Mouse (Mus musculus) kidney, embryonic 16.5 days (tissue): Measurements from ENCODE around the gene Stard3. TPM values are rescaled to one million over a fixed set of nuclear protein-coding genes. Genes with fewer than 3 reads are reported as not detected.

Experiments used
- ATAC-seq: fragments of 200-750 bp; cut with Nextera tagmentation; 2 replicates; pipeline ENCODE4 v1.8.0; 2017; ENCODE audit warnings: moderate TSS enrichment; ENCODE audit not compliant: low FRiP score, low TSS enrichment
- H3K27ac ChIP-seq: fragments of 300-500 bp; sonication (generic); 2 replicates; pipeline ENCODE4 v1.5.1; 2014; ENCODE audit warnings: low read length
- H3K27me3 ChIP-seq: fragments of 300-500 bp; sonication (generic); 2 replicates; pipeline ENCODE4 v1.6.1; 2014; ENCODE audit warnings: low read length, control low read depth, mixed read lengths; ENCODE audit not compliant: insufficient read depth
- H3K36me3 ChIP-seq: fragments of 300-500 bp; sonication (generic); 2 replicates; pipeline ENCODE4 v1.6.1; 2014; ENCODE audit warnings: low read length, control low read depth, mixed read lengths; ENCODE audit not compliant: insufficient read depth
- H3K4me1 ChIP-seq: fragments of 300-500 bp; sonication (generic); 2 replicates; pipeline ENCODE4 v1.6.1; 2014; ENCODE audit warnings: low read length, control low read depth, mixed read lengths; ENCODE audit not compliant: insufficient read depth
- H3K4me2 ChIP-seq: fragments of 300-500 bp; sonication (generic); replicated peaks from 2 replicates; pipeline ENCODE4 v1.6.1; 2014; ENCODE audit warnings: low read depth, low read length
- H3K4me3 ChIP-seq: fragments of 300-500 bp; sonication (generic); 2 replicates; pipeline ENCODE4 v1.5.1; 2014; ENCODE audit warnings: mild to moderate bottlenecking, low read length
- H3K9ac ChIP-seq: fragments of 300-500 bp; sonication (generic); replicated peaks from 2 replicates; pipeline ENCODE4 v1.6.1; 2014; ENCODE audit warnings: low read length
- H3K9me3 ChIP-seq: fragments of 300-500 bp; sonication (generic); 2 replicates; pipeline ENCODE4 v1.6.1; 2016; ENCODE audit warnings: low read length, control low read depth
- WGBS: fragments of 180-500 bp; shearing (Covaris S2); extraction: QIAGEN DNeasy Blood & Tissue Kit; methylation state at CpG from one replicate; pipeline ENCODE4 v1.1.7; 2014; 5-methylcytosine and 5-hydroxymethylcytosine counted together
- polyA plus RNA-seq: library from polyadenylated mRNA; unstranded; fragments of >200 nt; fragmentation: Nextera tagmentation; extraction: Ambion mirVana; gene quantifications from 2 replicates; pipeline ENCODE4 v1.2.1, GENCODE M21; 2015

The Stard3 gene
- polyA plus RNA-seq, 1 experiment from 2014 or later, result 62.0 TPM

DNA sequence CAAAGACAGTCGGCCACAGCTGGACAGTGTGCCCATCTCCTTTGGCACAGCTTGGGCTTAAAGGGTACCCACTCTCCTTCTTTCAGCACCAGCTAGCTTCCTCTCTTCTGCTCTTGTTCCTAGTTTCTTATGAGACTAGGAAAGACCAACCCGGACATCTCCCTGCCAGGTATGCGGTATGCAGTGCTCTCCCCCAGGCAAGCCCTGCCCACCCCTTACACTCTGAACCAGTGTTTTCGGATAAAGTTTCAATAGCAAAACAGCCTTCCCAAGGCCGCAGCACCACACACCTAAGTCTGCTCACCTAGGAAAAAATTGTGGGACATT lies 36.5 kb upstream of the Stard3 start:
- 4% methylated on average over 5 of the region's 5 CpGs for WGBS
- no peaks in the 10 kb centered on the region for H3K4me1 ChIP-seq

DNA sequence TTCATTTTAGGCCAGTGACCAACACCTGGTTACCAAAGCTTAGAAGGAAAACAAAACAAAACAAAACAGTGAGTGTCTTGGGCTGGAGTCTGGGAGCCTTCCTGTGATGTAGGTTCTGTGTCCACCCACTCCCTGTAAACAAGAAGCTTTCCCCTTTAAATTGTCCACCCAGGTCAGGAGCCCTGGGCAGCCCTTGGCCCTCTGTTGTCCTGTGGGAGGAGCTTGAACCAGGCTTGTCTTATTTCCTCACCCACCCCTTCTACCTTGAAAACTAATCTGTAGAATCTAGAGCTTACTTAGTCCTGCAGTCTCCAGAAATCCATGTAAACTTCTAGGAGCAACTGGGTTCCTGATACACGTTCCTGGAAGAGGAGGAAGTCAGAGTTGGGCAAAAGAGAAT lies 36.0 kb upstream of the Stard3 start:
- Histone ChIP-seq H3K36me3 (no peaks in the 10 kb centered on the region), H3K27me3 (peaks cover 100% of the 10 kb centered on the region), H3K4me3 (no peak overlapping the region), H3K9me3 (no peaks in the 10 kb centered on the region), H3K4me2 (no peak overlapping the region), H3K9ac (no peak overlapping the region), H3K27ac (no peak overlapping the region), H3K4me1 (0 out of 2 replicates have a peak, but pooled peaks cover 3% of the 10 kb centered on the region)
- WGBS, result 0% methylated on average over 1 of the region's 1 CpGs
- no peak for ATAC-seq

More for the DNA sequence above, 36.5 kb upstream of the Stard3 start:
- Histone ChIP-seq H3K4me3 (no peak overlapping the region), H3K9ac (no peak overlapping the region), H3K27me3 (peaks cover 100% of the 10 kb centered on the region), H3K27ac (no peak overlapping the region), H3K9me3 (no peaks in the 10 kb centered on the region), H3K4me2 (no peak overlapping the region), H3K36me3 (no peaks in the 10 kb centered on the region)
- no peak for ATAC-seq

DNA sequence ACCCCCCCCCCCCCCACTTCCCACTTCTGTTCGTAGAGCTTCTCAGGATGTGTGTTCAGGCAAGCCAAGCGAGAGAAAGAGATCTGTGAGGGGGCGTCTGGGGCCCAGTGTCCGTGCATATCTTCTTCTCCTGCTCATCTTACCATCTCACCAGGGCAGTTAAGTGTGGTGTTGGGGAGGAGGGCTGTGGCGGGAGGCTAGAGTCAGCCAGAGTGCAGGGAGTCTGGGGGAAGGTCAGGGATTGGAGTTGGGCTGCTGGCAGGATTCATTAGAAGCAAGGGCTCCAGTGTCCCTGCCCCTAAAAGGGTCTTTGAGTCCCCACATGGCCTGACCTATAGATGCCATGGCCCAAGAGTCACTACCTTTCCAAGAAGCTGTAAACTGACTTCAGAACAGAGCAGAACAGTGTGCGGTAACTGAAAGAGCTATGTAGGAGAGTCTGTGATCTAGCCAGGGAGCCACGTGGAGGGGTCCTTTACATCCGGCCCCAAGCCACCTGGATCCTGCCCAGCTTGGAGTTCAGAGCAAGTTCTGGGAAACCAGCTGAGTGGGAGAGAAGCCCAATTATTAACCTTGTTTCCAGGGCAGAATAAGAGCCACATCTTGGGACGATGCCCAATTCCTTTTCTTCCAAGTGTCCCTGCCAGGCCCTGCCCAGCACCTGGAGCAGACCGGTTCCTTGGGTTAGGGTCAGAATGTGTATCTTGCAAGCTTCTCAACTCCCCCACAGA lies 34.9 kb upstream of the Stard3 start:
- Histone ChIP-seq H3K27ac (no peak overlapping the region), H3K36me3 (no peaks in the 10 kb centered on the region), H3K9ac (no peak overlapping the region), H3K4me3 (no peak overlapping the region), H3K4me2 (no peak overlapping the region), H3K4me1 (peaks cover 14% of the 10 kb centered on the region), H3K27me3 (peaks cover 100% of the 10 kb centered on the region), H3K9me3 (no peaks in the 10 kb centered on the region)
- WGBS, result 3% methylated on average over 9 of the region's 10 CpGs
- no peak for ATAC-seq

DNA sequence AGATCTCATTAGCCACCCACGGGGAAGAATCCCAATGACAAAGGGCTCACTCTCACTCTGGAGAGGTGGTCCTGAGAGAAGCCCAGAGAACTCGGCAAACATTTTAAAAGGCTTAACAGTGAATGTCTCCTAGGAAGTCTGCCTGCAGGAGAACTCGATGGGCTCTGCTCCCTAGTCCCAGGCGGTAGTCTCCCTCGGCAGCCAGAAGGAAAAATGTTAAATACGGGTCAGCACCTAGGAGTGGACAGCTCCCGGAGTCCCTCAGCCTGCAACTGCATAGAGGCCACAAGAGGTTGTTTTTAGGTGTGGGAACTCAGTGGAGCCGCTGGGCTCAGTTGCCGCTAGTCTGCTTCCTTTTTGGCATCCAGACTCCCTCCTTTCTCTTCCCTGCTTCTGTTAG lies 34.2 kb upstream of the Stard3 start:
- Histone ChIP-seq H3K4me1 (peaks cover 18% of the 10 kb centered on the region), H3K27me3 (peaks cover 100% of the 10 kb centered on the region), H3K36me3 (no peaks in the 10 kb centered on the region), H3K9me3 (no peaks in the 10 kb centered on the region), H3K4me3 (no peak overlapping the region), H3K27ac (no peak overlapping the region), H3K9ac (no peak overlapping the region), H3K4me2 (no peak overlapping the region)
- no peak for ATAC-seq
- WGBS, result under 1% methylated on average over 9 of the region's 9 CpGs

DNA sequence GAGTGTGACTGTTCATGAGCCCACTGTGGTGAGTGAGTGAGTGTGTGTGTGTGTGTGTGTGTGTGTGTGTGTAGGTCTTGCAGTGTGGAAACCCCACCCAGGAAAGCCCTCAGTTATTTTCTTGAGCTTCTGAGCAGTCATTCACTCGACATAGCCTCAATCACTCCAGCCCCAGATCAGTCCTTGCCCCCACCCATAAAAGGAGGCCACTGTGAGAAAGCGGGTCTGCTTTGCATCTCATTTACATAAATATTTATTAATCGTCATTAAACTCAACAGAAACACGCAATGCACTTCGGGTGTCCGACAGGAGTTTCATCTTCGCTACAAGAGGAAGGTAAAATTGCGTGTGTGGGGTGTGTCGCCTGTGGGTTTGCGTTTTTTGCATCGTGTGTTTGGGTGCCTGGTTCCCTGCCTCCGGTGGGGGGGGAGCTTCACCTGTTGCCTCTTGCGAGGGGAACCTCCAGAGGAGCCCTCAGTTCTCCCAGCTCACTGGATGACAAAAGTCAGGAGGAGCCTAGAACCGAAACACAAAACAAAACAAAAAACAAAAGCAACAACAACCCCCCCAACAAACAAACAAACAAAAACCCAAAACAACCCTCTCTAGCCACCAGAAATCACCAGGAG lies 32.9 kb upstream of the Stard3 start:
- no peak overlapping the region for H3K4me2 ChIP-seq
- H3K27ac ChIP-seq, result no peak overlapping the region
- H3K4me3 ChIP-seq, result no peak overlapping the region
- H3K9ac ChIP-seq, result no peak overlapping the region
- H3K27me3 ChIP-seq, result peaks cover 100% of the 10 kb centered on the region
- H3K36me3 ChIP-seq, result no peaks in the 10 kb centered on the region
- H3K9me3 ChIP-seq, result no peaks in the 10 kb centered on the region
- no peak for ATAC-seq
- WGBS, result 4% methylated on average over 14 of the region's 14 CpGs
- H3K4me1 ChIP-seq, result peaks cover 18% of the 10 kb centered on the region

DNA sequence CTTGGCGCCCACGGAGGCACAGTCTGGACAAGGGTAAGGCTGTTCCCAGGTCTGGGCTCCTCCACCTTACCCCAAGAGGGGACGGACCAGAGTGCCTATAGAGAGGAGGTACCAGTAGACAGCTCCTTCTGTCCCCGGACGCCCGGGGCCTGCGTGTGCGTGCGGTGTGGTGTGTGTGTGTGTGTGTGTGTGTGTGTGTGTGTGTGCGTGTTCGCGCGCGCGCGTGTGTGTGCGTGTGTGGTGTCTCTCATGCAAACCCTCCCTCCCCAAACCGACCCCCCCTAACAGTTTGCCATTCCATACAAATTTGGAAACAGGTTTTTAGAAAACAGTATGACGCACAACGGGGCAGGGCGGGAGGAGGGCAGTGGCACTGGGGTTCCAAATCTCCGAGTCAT lies 32.3 kb upstream of the Stard3 start:
- Histone ChIP-seq H3K27me3 (peaks cover 100% of the 10 kb centered on the region), H3K9ac (no peak overlapping the region), H3K4me2 (no peak overlapping the region), H3K9me3 (no peaks in the 10 kb centered on the region), H3K4me3 (no peak overlapping the region), H3K27ac (no peak overlapping the region), H3K36me3 (no peaks in the 10 kb centered on the region), H3K4me1 (peaks cover 18% of the 10 kb centered on the region)
- ATAC-seq, result no peak
- 3% methylated on average over 22 of the region's 22 CpGs for WGBS

DNA sequence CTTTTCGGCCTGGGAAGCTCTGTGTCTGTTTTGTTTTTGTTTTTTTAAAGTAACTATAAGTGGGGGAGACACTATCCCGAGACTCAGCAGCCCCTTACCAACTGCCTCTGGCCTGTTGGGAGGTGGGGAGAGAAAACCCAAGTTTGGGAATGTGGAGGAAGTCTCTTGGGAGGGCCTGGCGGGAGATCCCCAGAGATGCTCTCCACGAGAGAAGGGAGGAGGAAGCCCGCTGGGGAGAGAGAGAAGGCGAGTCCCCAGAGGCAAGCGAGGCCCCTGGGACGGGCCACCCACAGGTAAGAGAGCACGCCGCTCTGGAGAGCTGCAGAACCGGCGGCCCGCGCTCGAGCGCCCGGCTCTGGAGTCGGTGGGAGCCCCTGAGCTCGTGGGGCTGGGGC lies 31.4 kb upstream of the Stard3 start:
- Histone ChIP-seq H3K9ac (no peak overlapping the region), H3K9me3 (no peaks in the 10 kb centered on the region), H3K27me3 (peaks cover 100% of the 10 kb centered on the region), H3K4me1 (peaks cover 18% of the 10 kb centered on the region), H3K36me3 (no peaks in the 10 kb centered on the region), H3K27ac (no peak overlapping the region), H3K4me3 (peak overlapping the region; percentile 18; the same call in 1 of the 2 replicates), H3K4me2 (no peak overlapping the region)
- no peak for ATAC-seq
- 2% methylated on average over 19 of the region's 19 CpGs for WGBS

DNA sequence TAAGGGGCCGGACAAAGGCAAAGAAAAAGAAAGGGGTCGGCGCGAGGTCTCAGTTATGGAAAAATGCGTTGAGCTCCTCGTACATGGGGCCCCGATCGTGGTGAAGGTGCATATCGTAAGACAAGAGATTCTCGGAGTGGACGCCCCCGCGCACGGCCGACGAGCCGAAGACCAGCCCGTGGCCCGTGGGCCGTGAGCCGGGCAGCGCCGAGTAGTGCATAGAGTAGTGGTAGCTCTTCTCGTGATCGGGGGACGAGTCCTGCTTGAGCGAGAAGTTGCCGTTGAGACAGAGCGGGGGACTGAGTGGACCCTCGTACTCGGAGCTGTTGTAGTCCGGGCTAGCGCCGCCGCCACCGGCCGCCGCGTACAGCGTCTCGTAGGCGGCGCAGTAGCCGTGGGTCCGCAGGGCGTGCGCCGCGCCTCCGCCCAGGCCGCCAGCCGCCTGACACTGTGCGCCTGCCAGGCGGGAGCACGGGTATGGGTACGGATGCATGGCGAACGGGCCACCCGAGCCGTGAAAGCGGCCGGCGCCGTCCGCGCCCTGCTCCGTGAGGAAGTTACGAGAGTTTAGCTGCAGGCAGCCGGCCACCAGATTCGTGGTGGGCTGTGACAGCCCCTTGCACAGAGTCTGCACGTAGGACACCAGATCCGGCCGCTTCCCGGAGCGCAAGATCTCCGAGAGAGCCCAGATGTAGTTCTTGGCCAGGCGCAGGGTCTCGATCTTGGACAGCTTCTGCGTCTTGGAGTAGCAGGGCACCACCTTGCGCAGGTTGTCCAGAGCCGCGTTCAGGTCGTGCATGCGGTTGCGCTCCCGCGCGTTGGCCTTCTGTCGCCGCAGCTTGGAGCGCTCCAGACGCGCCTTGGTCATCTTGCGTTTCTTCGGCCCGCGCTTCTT lies 30.8 kb upstream of the Stard3 start:
- Histone ChIP-seq H3K36me3 (no peaks in the 10 kb centered on the region), H3K9ac (no peak overlapping the region), H3K4me3 (peak overlapping the region; percentile 18), H3K27ac (no peak overlapping the region), H3K4me2 (peak overlapping the region; percentile 40), H3K27me3 (peaks cover 100% of the 10 kb centered on the region), H3K9me3 (no peaks in the 10 kb centered on the region), H3K4me1 (peaks cover 18% of the 10 kb centered on the region)
- no peak for ATAC-seq
- under 1% methylated on average over 97 of the region's 97 CpGs for WGBS

DNA sequence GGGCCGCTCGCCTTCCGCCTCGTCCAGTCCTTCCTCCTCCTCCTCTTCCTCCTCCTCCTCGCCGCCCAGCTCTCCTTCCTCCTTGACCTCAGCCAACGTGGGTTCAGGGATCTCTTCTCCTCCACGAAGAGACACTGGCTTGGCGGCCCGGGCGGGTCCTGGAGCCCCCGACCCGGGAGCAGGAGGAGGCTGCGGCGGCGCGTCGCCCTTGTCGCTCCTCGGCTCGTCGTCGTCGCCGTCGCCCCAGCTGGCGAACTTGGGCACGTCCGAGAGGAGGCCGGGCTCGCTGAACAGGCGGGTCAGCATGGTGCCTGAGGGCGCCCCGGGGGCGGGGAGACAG lies 30.2 kb upstream of the Stard3 start:
- no peaks in the 10 kb centered on the region for H3K36me3 ChIP-seq
- WGBS, result under 1% methylated on average over 32 of the region's 35 CpGs
- peaks cover 18% of the 10 kb centered on the region for H3K4me1 ChIP-seq

More for the DNA sequence above, 30.2 kb upstream of the Stard3 start:
- no peaks in the 10 kb centered on the region for H3K9me3 ChIP-seq
- ATAC-seq, result no peak
- peak overlapping the region; percentile 18 for H3K4me3 ChIP-seq
- H3K27me3 ChIP-seq, result peaks cover 100% of the 10 kb centered on the region
- peak overlapping the region; percentile 40 for H3K4me2 ChIP-seq
- H3K9ac ChIP-seq, result no peak overlapping the region
- H3K27ac ChIP-seq, result no peak overlapping the region
